Mouse (Mus musculus) liver, adult 2 months (tissue): ENCODE measurements around the gene Psmd10.

Experiments used
- CTCF ChIP-seq: fragments of 200-500 bp; IDR thresholded peaks from 2 replicates; pipeline ENCODE4 v1.5.1; 2011; ENCODE audit warnings: low read depth, low read length, control low read depth
- POLR2A ChIP-seq: fragments of 200-500 bp; IDR thresholded peaks from 2 replicates; pipeline ENCODE4 v1.6.1; 2011; ENCODE audit warnings: low read length, control low read depth; ENCODE audit not compliant: insufficient read depth; ENCODE audit errors: extremely low read depth

DNA sequence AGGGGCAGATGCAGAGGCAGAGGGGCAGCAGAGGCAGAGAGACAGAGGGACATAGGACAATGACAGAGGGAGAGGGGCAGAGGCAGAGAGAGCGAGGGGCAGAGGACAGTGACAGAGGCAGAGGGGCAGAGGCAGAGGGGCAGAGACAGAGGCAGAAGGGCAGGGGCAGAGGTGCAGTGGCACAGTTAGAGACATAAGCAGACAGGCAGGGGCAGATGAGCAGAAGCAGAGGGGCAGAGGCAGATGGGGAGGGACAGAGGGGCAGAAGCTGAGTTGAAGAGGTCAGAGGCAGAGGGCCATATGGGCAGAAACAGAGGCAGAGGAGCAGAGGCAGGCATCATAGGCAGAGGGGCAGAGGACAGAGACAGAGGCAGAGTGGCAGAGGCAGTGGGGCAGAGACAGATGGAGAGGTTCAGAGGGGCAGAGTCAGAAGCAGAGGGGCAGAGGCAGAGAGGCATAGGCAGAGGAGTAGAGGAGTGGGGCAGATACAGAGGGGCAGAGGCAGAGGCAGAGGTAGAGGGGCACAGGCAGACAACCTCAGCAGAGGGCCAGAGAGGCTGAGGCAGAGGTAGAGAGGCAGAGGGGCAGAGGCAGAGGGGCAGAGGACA lies 40.5 kb upstream of the Psmd10 start:
- TF ChIP-seq CTCF: no peak
- TF ChIP-seq POLR2A: no peak
